Mouse (Mus musculus): ENCODE data around the gene Cideb. TPM values are rescaled to one million over a fixed set of nuclear protein-coding genes. Genes with fewer than 3 reads are reported as not detected.
"Not testable (repeated sequence)": the region's sequence is repeated elsewhere in the genome, so short reads cannot be mapped to it uniquely, and the experiment has no call there.

The Cideb gene
- total RNA-seq, 2 experiments from 2014 or later = 0.56 to 0.83 TPM

DNA sequence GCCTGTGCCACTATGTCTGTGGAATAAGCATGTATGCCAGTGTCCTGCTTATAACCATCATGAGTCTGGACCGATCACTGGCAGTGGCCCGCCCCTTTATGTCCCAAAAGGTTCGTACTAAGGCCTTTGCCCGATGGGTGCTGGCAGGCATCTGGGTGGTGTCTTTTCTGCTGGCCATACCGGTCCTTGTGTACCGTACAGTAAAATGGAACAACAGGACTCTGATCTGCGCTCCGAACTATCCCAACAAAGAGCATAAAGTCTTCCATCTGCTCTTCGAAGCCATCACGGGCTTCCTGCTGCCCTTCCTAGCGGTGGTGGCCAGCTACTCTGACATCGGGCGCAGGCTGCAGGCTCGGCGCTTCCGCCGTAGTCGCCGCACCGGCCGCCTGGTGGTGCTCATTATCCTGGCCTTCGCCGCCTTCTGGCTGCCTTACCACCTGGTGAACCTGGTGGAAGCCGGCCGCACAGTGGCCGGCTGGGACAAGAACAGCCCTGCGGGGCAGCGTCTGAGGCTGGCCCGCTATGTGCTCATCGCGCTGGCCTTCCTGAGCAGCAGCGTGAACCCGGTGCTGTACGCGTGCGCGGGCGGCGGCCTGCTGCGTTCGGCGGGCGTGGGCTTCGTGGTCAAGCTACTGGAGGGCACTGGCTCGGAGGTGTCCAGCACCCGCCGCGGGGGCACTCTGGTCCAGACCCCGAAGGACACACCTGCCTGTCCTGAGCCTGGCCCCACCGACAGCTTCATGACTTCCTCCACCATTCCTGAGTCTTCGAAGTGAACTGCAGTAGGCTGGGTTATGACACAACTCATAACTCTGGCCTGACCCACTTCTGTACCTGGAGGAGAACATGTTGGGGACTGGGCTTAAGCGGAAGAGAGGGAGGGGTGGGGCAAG lies 9.5 kb upstream of the Cideb start:
- no peak for DNase-seq (ENCODE audit: low spot score)
- intact Hi-C loops (cut with DNase I) = no loop called here

DNA sequence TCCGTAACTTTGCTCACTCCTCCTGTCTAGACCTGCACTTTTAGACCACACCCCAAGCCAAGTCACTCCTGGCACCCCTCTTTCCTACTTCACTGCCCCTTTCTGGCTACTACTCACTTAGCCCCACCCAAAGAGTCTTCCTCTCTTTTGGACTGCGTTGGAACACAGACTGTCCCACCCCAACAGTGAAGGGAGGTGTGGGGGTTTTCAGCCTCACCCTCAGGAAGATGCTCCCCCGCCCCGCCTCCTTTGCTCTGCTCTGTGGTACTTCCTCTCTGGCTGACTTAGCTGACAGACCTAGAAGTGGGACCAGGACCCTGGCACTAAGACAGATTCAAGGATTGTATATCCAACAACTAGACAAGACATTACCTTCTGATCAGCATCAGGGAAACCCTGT lies 7.4 kb upstream of the Cideb start, which contains the start of gene Ltb4r1:
TSS of gene Ltb4r1 (plus strand) at position 267 of the 400 bp plus-strand sequence.
- intact Hi-C loops (cut with DNase I) = no loop called here
- no peak for DNase-seq (ENCODE audit: low spot score)

DNA sequence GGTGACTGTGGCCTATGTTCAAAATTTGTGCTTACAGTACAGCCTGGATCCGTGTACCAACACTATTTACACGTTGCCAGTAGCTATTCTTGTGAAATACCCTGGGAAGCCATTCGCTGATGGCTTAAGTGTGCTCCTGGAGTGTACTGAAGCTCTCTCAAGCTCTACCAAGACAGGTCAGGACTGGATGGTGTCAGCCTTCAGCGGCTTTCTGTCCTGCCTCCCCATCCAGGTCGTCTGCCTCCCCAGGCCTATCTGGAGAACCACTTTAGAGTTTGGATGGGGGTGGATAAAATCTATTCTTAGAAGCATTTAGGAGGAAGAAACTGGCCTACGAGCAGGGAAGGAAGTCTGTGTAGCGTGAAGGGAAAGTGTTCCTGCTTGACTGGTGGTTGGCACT lies 4.9 kb upstream of the Cideb start:
- no peak for DNase-seq (ENCODE audit: low spot score)
- intact Hi-C loops (cut with DNase I) = no loop called here

DNA sequence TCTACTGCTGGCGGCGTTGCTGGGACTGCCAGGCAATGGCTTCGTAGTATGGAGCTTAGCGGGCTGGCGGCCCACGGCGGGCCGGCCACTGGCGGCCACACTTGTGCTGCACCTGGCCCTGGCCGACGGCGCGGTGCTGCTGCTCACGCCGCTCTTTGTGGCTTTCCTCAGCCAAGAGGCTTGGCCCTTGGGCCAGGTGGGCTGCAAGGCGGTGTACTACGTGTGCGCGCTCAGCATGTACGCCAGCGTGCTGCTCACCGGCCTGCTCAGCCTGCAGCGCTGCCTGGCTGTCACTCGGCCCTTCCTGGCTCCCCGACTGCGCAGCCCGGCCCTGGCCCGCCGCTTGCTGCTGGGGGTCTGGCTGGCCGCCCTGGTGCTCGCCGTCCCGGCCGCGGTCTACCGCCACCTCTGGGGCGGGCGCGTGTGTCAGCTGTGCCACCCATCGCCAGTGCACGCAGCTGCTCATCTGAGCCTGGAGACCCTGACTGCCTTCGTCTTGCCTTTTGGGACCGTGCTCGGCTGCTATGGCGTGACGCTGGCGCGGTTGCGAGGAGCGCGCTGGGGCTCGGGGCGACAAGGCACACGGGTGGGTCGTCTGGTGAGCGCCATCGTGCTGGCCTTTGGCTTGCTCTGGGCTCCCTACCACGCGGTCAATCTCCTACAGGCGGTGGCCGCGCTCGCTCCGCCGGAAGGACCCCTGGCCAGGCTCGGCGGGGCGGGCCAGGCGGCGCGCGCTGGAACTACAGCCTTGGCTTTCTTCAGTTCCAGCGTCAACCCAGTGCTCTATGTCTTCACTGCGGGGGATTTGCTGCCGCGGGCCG lies 4.0 kb upstream of the Cideb start:
- DNase-seq (ENCODE audit: low spot score) = no peak
- intact Hi-C loops (cut with DNase I) = no loop called here

DNA sequence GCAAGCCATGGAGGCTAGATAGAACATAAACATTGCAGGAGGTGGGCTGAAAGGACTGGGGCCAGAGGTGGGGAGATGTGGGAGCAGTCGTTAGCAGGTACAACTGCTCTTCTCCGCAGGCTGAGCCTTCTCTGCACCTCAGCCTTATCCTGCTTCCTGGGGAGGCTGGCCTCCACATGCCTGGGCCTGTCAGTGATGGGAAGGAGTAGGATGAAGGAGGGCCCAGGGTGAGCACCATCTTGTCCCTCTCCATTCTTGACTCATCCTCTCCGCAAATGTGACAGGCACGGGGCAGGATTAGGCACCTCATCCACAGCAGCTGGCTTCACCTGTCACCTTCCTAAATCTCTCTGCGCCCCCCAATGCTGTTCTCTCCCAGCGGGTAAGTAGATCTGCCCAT lies 2.9 kb upstream of the Cideb start, which contains the start of gene Ltb4r2:
TSS of gene Ltb4r2 (plus strand) at position 266 of the 400 bp plus-strand sequence.
- no peak for DNase-seq (ENCODE audit: low spot score)
- intact Hi-C loops (cut with DNase I) = no loop called here

DNA sequence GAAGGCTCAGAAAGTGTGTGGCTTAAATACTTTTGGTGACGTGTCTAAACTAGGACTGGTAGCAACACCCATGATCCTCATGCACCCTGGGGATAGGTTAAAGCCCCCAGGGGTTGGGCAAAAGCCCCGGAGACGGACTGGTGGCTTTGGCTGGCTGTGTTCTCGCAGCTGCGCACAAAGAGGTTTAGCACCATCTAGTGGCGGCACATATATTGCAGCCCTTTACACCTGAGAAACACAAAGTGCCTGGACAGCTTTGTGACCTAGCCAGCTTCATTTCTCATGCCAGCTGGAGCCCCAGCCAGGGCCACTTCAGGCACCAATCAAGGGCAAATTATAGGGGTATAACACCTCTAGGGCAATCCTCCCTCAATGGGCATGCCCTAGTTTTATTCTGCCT lies 1.9 kb upstream of the Cideb start:
- intact Hi-C loops (cut with DNase I) = not testable (repeated sequence)
- DNase-seq (ENCODE audit: low spot score) = peak; percentile 42

DNA sequence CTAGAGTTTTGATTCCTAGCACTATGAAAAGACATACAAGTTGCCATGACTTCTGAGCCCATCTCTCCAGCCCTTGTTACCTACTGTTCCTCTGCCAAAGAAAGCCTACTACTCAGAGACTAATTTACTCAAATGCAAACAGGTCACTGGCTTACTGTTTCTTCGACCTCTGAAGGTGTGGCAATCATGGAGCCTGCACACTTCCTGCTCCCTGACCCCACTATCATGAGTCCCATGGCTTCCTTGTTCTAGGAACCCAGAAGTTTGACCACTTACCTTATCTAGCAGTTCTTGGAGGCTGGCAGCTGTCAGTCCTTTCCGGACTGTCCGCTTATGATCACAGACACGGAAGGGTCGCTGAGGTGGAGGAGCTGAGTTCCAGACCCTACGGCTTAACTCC lies 692 bp downstream of the Cideb start:
- no peak for DNase-seq (ENCODE audit: low spot score)
- intact Hi-C loops (cut with DNase I) = loop anchor here (5.0 to 10.0 kb wide), 2 partner anchors 130 to 263 kb away; partner anchors contain the start of gene Carmil3

DNA sequence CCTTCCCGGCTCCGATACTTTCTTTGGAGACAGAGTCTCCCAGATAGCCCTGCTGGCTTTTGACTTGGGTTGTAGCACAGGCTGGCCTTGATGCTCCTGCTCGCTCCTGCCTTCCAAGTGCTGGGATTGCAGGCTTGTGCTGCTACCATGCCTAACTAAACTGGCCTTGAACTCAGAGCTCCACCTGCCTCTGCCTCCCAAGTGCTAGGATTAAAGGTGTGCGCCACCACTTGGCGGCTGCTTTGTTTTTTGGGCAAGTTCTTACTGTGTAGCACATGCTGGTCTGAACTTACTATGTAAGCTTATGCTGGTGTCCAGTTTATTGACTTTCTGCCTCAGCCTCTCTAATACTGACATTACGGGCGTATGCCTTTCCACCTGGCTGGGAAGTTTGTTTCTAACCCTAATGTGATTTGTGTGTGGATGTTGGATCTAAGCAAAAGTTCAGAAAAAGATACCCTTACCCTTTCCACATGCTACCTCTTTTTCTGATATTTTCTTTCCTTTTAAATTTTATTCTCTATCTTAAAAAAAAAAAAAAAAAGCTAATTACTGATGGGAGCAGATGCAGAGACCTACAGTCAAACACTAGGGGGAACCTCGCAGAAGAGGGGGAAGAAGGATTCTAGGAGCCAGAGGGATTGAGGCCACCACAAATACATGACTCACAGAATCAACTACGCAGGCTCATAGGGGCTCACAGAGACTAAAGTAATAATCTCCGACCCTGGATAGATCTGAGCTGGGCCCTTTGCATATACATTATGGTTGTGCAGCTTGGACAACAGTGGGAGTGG lies 11.0 kb downstream of the Cideb start:
- intact Hi-C loops (cut with DNase I) = no loop called here
- DNase-seq (ENCODE audit: low spot score) = no peak

DNA sequence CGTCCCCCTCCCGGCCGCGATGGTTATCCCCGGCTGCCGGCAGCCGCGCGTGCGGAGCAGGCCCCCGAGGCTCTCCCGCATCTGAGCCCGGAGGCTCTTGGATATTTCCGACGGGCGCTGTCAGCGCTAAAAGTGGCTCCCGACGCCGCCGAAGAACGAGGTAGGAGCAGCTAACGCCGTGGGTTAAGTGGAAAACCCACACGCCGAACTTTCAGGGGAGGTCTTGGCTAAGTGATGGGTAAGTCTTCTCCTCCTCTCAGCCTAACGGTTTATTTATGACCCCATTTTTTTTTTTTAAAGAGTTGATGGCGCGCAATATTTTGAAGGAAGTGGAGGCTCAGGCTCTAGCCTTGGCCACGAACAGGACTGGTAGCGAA lies 12.4 kb downstream of the Cideb start:
- intact Hi-C loops (cut with DNase I) = loop anchor here (1.0 kb wide), 1 partner anchor 64 kb away; no protein-coding TSS in a partner anchor
- no peak for DNase-seq (ENCODE audit: low spot score)

DNA sequence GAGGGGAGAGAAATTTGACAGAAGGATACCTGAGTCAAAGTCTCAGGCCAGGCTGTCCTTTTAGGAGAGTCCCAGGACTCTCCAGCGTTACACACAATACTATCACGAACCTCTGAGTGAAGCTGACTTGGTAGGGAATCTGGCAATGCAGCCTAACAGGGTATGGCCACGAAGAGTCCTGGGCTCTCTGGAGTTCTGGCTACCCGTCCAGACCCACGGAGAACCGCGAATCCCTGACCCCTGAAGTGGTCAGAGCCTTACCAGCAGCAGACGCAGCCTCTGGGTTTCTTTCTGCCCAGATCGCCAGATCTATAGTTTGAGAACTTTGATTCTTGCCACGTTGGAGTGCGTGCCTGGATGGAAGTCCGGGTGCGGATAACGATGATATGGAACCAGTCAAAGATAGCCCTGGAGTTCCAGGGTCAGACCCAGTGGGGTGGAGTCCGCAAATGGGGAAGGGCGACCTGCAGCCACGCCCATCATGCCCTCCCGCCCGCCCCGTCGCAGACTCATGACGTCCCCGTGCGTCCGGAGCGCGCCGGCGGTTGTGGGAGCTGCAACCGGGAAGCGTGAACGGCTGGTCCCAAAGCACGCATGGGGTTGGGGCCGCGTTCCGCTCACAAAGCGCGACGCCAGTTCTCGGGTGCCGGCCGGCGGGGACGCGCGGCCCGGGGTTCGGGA lies 12.9 kb downstream of the Cideb start, which contains the start of the genes Dhrs1 and Nop9:
TSS of gene Dhrs1 (minus strand) at position 511 of the 681 bp plus-strand sequence.
TSS of gene Nop9 (plus strand) at position 514 of the 681 bp plus-strand sequence.
- intact Hi-C loops (cut with DNase I) = loop anchor here (1.0 kb wide), 1 partner anchor 63 kb away; no protein-coding TSS in a partner anchor
- peak; percentile 76 for DNase-seq (ENCODE audit: low spot score)

DNA sequence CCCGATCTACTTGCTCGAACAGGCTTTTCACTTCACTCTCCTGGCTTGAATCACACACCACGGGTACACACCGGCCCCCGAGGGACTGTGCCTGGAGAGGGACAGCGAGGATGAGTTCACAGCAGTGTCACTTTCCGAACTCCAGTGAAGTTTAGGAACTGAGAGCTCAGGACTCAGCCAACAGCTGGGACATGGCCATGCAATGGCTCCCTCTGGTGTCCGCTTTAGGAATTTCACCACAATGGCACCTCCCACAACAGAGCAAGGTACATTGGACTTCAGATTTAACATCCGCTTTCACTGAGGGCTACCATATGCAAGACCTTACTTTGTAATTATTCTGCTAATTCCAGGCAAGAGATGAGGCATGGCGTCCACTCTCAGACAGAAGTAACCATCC lies 14.5 kb downstream of the Cideb start:
- peak; percentile 64 for DNase-seq (ENCODE audit: low spot score)
- intact Hi-C loops (cut with DNase I) = loop anchor here (2.0 kb wide), 1 partner anchor 115 kb away; no protein-coding TSS in a partner anchor

DNA sequence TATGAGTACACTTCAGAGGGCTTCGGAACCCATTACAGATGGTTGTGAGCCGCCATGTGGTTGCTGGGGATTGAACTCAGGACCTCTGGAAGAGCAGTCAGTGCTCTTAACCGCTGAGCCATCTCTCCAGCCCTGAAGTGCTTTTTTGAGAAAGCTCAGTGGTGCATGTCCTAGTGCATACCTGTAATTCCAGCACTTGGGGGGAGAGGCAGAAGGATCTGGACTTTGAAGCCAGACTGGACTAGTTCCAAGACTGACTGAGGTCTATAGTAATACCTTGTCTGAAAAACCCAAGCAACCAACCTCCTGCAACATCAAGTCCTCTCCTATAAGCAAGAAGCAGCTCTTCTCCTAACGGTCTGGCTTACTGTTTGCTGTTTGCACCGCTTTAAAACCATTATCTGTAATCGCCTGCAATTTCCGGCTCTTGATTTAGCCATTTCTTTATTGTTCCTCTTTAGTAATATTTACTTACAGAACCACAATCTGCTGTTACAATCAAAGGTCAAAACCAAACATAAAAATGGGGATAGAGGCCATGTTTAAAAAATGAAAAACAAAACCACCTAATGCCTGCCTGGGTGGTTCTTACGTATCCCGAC lies 21.1 kb downstream of the Cideb start:
- intact Hi-C loops (cut with DNase I) = no loop called here
- DNase-seq (ENCODE audit: low spot score) = no peak

DNA sequence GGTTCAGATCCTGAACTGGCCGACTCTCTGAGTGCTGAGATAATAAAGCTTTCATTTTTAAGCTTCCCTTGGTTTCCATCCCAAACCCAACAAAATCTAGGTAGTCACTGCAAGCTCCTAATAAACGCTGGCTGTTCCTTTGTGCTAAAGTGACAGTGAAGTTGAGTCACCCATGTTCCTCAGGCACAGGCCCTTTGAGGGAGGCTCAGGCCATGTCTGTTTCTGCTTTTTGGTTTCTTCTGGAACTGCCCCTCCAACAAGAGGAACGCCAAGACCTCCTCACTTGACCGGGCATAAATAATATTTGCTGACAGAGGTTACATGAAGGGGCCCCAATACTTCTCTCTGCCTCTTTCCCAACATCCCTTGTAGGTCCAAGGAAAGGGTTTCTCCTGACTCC lies 22.5 kb downstream of the Cideb start:
- intact Hi-C loops (cut with DNase I) = no loop called here

DNA sequence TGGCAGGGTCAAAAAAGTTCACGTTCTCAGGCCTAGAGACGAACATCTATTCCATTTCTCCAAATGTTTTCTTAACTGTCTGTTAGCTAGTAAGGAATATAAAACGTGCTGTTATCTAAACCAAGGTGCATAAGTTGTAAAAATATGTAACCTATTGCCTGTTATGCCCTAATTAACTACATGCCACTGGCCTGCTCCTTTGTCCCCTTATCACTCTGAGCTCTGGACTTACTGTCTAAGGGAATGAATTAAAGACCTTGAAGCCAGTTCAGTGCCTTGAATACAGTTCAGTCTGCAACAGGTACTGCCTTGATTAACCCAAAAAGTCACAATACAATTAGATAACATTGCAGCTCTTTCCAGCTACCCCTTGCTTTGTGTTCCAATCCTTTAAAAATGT lies 22.9 kb downstream of the Cideb start:
- intact Hi-C loops (cut with DNase I) = no loop called here
- DNase-seq (ENCODE audit: low spot score) = no peak

More for the DNA sequence above, 22.5 kb downstream of the Cideb start:
- no peak for DNase-seq (ENCODE audit: low spot score)

DNA sequence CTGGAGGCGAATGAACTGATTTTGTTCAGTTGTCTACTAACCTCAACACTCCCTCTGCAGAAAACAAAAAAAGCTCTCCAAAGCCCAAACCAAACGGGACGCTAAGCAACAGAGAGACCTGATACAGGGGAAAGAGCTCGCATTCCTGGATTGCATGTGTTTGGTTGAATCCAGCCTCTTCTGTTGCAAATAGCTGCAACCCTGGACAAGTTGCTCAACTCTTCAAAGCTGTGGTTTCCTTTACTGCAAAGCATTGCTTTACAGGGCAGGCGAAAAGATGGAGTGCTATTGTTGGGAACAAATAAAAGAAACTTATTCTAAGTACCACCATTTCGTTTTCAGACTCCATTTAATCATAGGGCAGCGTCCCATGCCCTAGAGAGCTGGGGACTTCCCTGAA lies 23.4 kb downstream of the Cideb start:
- intact Hi-C loops (cut with DNase I) = no loop called here
- DNase-seq (ENCODE audit: low spot score) = no peak

DNA sequence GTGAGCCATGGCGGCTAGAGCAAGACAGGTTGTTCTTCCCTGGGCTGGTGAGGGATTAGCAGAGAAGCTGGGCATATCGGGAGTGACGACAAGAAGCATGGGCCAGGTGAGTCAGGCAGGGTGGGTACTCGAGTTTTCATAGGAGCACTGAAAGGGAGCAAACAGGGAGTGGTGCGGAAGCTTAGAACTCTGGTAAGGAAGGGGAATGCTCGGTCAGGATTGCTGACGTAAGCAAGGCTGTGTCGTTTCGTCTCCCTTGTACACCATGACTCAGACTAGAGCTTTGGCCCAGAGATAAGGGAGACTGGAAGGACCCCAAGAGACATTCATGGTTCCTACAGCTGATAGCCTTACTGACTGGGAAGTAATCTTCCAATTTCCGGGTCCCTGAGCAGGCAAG lies 24.4 kb downstream of the Cideb start:
- intact Hi-C loops (cut with DNase I) = no loop called here
- DNase-seq (ENCODE audit: low spot score) = no peak

DNA sequence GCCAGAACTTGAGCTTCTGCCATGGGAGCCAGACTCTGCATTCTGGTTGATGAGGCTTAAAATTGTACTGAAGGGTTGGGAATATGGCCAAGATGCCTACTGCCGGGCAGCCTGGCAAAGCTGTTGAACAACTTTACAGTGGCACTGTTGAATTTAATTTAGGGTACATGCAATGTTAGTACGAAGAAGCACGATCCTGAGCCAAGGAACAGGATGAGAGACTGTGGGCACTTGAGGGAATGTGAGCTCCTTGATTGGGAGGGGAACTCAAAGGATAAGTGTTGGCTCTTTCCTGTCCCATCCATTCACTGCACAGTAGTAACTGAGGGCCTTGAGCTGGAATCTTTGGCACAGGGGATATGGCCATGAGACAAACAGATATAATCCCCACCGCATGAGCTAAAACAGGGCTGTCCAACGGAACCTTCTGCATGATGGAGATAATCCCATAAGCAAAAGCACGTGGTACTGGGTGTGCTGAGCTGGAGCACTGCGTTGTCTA lies 27.7 kb downstream of the Cideb start:
- DNase-seq (ENCODE audit: low spot score) = no peak
- intact Hi-C loops (cut with DNase I) = no loop called here

DNA sequence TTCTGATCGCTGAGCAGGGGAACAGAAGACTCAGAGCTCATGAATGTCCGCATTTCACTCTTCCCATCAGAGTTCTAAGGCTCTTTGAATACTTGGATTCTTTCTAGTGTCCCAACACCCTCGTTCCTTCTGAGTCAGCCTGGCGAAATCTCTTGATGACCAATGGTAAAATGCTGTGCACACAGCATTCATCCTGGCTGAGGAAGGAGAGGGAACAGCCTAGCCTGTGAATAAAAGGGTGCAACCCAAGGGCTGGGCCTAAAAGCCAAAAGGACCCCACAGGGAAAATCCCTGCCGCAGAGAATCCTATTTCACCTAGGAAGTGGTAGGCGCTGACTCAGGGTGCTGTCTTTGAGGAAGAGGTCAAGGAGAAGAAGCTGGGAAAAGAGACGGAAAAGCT lies 28.1 kb downstream of the Cideb start:
- DNase-seq (ENCODE audit: low spot score) = no peak
- intact Hi-C loops (cut with DNase I) = no loop called here
